ENCODE assay signal across 8 mouse cellular contexts in genomic region chr4:70534078-70534890, GRCm38 (mm10). TPM values are rescaled to one million over a fixed set of nuclear protein-coding genes. Genes with fewer than 3 reads are reported as not detected.
DNase-seq lines count a peak whose midpoint lies in the region; ATAC-seq and TF ChIP-seq lines count a peak whose summit lies in the region.

No protein-coding gene starts in this region.

- ATAC-seq in frontal cortex, adult (ENCODE audit: low TSS enrichment), result peak; percentile 21
- ATAC-seq in forebrain, embryonic 15.5 days (replicated peaks), result peak; percentile 67
- peak; percentile 54 for ATAC-seq in hindbrain, postnatal 0 days
- peak; percentile 55 for ATAC-seq in limb, embryonic 11.5 days (ENCODE audit: insufficient number of reproducible peaks, low FRiP score, low TSS enrichment, low read depth)
- ATAC-seq in midbrain, embryonic 12.5 days (ENCODE audit: low FRiP score, low read depth), result peak; percentile 70

- TF ChIP-seq POLR2A in cerebellum, adult 2 months (IDR thresholded peaks at IDR 0.05; ENCODE audit: borderline replicate concordance, insufficient read depth, low read length), result no peak

- under 1% methylated on average over 65 of the region's 66 CpGs for WGBS in cerebellum, adult 2 months
- WGBS in forebrain, embryonic 15.5 days, result under 1% methylated on average over 58 of the region's 66 CpGs
- under 1% methylated on average over 64 of the region's 66 CpGs for WGBS in hindbrain, postnatal 0 days
- WGBS in limb, embryonic 11.5 days, result under 1% methylated on average over 53 of the region's 66 CpGs
- under 1% methylated on average over 57 of the region's 66 CpGs for WGBS in midbrain, embryonic 12.5 days

- peak overlapping the region; percentile 80 for H3K4me2 ChIP-seq in forebrain, embryonic 15.5 days (replicated peaks)
- H3K4me2 ChIP-seq in hindbrain, postnatal 0 days (ENCODE audit: low read depth, low read length), result peak overlapping the region; percentile 82
- H3K4me2 ChIP-seq in limb, embryonic 11.5 days (ENCODE audit: low read depth, severe bottlenecking), result peak overlapping the region; percentile 59
- H3K4me2 ChIP-seq in midbrain, embryonic 12.5 days (replicated peaks), result peak overlapping the region; percentile 72

- H3K36me3 ChIP-seq in forebrain, embryonic 15.5 days, result no peaks in the 10 kb centered on the region
- H3K36me3 ChIP-seq in hindbrain, postnatal 0 days (ENCODE audit: insufficient read depth, low read length), result no peaks in the 10 kb centered on the region
- no peaks in the 10 kb centered on the region for H3K36me3 ChIP-seq in limb, embryonic 11.5 days (ENCODE audit: control insufficient read depth, insufficient read depth, low read length)
- H3K36me3 ChIP-seq in midbrain, embryonic 12.5 days, result no peaks in the 10 kb centered on the region

- H3K27ac ChIP-seq in cerebellum, adult 2 months (ENCODE audit: insufficient read depth, low read length), result peak overlapping the region; percentile 75
- H3K27ac ChIP-seq in forebrain, embryonic 15.5 days (replicated peaks), result peak overlapping the region; percentile 100
- peak overlapping the region; percentile 99 for H3K27ac ChIP-seq in hindbrain, postnatal 0 days
- H3K27ac ChIP-seq in limb, embryonic 11.5 days (replicated peaks; ENCODE audit: low read depth, low read length), result no peak overlapping the region
- peak overlapping the region; percentile 100 for H3K27ac ChIP-seq in midbrain, embryonic 12.5 days (replicated peaks)

- TF ChIP-seq CTCF in cerebellum, adult 2 months (IDR thresholded peaks at IDR 0.05; ENCODE audit: borderline replicate concordance, insufficient read depth, low read depth, low read length), result no peak
- TF ChIP-seq CTCF in hindbrain, postnatal 0 days (IDR thresholded peaks at IDR 0.05; ENCODE audit: low read depth), result no peak

- H3K9ac ChIP-seq in forebrain, embryonic 15.5 days (replicated peaks), result peak overlapping the region; percentile 99
- peak overlapping the region; percentile 98 for H3K9ac ChIP-seq in hindbrain, postnatal 0 days (replicated peaks; ENCODE audit: low read length)
- H3K9ac ChIP-seq in limb, embryonic 11.5 days (ENCODE audit: low read length), result peak overlapping the region; percentile 91
- peak overlapping the region; percentile 96 for H3K9ac ChIP-seq in midbrain, embryonic 12.5 days (replicated peaks)

- no peaks in the 10 kb centered on the region for H3K9me3 ChIP-seq in forebrain, embryonic 15.5 days
- H3K9me3 ChIP-seq in hindbrain, postnatal 0 days (ENCODE audit: low read length), result no peaks in the 10 kb centered on the region
- no peaks in the 10 kb centered on the region for H3K9me3 ChIP-seq in limb, embryonic 11.5 days (ENCODE audit: control insufficient read depth, low read length)
- H3K9me3 ChIP-seq in midbrain, embryonic 12.5 days, result no peaks in the 10 kb centered on the region

- H3K4me1 ChIP-seq in cerebellum, adult 2 months (ENCODE audit: control insufficient read depth, insufficient read depth, low read length), result peaks cover 4% of the 10 kb centered on the region
- H3K4me1 ChIP-seq in forebrain, embryonic 15.5 days, result peaks cover 49% of the 10 kb centered on the region
- peaks cover 28% of the 10 kb centered on the region for H3K4me1 ChIP-seq in hindbrain, postnatal 0 days (ENCODE audit: insufficient read depth, low read length)
- H3K4me1 ChIP-seq in limb, embryonic 11.5 days (ENCODE audit: control insufficient read depth, insufficient read depth, low read length), result peaks cover 10% of the 10 kb centered on the region
- H3K4me1 ChIP-seq in midbrain, embryonic 12.5 days, result peaks cover 43% of the 10 kb centered on the region

- peak overlapping the region; percentile 66 for H3K4me3 ChIP-seq in cerebellum, adult 2 months (replicated peaks; ENCODE audit: insufficient read depth, low read depth, low read length)
- H3K4me3 ChIP-seq in forebrain, embryonic 15.5 days, result peak overlapping the region; percentile 88
- peak overlapping the region; percentile 99 for H3K4me3 ChIP-seq in hindbrain, postnatal 0 days (ENCODE audit: low read length)
- peak overlapping the region; percentile 88 for H3K4me3 ChIP-seq in limb, embryonic 11.5 days (ENCODE audit: low read depth, low read length)
- H3K4me3 ChIP-seq in midbrain, embryonic 12.5 days, result peak overlapping the region; percentile 91

- DNase-seq in frontal cortex, adult 2 months (ENCODE audit: extremely low spot score in 1 of 2, low spot score in 1 of 2), result no peak
- peak; percentile 61 to 75 for DNase-seq in cerebellum, adult 2 months
- DNase-seq in hindbrain, postnatal 0 days (ENCODE audit: low spot score), result peak; percentile 44
- peak; percentile 61 for DNase-seq in limb, embryonic 11.5 days (ENCODE audit: low spot score)
- peak; percentile 13 to 28 for DNase-seq in spleen, postnatal 14 days (ENCODE audit: low spot score in 2 of 2)

- H3K27me3 ChIP-seq in cerebellum, adult 2 months (ENCODE audit: control insufficient read depth, insufficient read depth, low read length), result no peaks in the 10 kb centered on the region
- H3K27me3 ChIP-seq in forebrain, embryonic 15.5 days, result no peaks in the 10 kb centered on the region
- no peaks in the 10 kb centered on the region for H3K27me3 ChIP-seq in hindbrain, postnatal 0 days (ENCODE audit: insufficient read depth, low read length)
- no peaks in the 10 kb centered on the region for H3K27me3 ChIP-seq in limb, embryonic 11.5 days (ENCODE audit: control insufficient read depth, insufficient read depth, low read length)
- no peaks in the 10 kb centered on the region for H3K27me3 ChIP-seq in midbrain, embryonic 12.5 days

RNA-seq across cellular contexts. Expression of gene Megf9, which starts 0.5 kb away (rescaled TPM):
- polyA plus RNA-seq in frontal cortex, adult 2 months (2012; rRNA removed), result 32.6 and 35.7 TPM in 2 replicates
- polyA plus RNA-seq in cerebellum, adult 2 months (2012; rRNA removed), result 31.9 and 33.5 TPM in 2 replicates
- polyA plus RNA-seq in forebrain, embryonic 15.5 days (2015; fragmentation: Nextera tagmentation; extraction: Ambion mirVana), result 34.3 and 34.8 TPM in 2 replicates
- 79.2 and 88.2 TPM in 2 replicates for total RNA-seq in hindbrain, postnatal 0 days (2014; rRNA removed)
- polyA plus RNA-seq in hindbrain, postnatal 0 days (2015; fragmentation: Nextera tagmentation; extraction: Ambion mirVana), result 28.8 and 30.7 TPM in 2 replicates
- 11.6 and 14.3 TPM in 2 replicates for polyA plus RNA-seq in limb, embryonic 11.5 days (2014; fragmentation: Nextera tagmentation; extraction: Ambion mirVana)
- 35.2 and 37.8 TPM in 2 replicates for polyA plus RNA-seq in midbrain, embryonic 12.5 days (2016; fragmentation: Nextera tagmentation; extraction: Ambion mirVana)

Comparison
In these comparisons a context has a peak if more than half of its experiments do, and no peak if none do; other contexts are left out.
1. DNase-seq: peak in cerebellum, adult 2 months (2 of 2), hindbrain, postnatal 0 days (single experiment), limb, embryonic 11.5 days (single experiment) and spleen, postnatal 14 days (2 of 2); none in frontal cortex, adult 2 months (0 of 2).
2. Peak in every context shown above with its lines, with median percentiles within 50 percentile points of each other: ATAC-seq, H3K4me3 ChIP-seq, H3K4me2 ChIP-seq and H3K9ac ChIP-seq.